Mouse (Mus musculus) embryonic fibroblast, embryonic 13.5 days (primary cell): ENCODE measurements at regions not wholly inside any gene's neighbourhood (a gene's known extent, or its start where the extent isn't known, plus 50 kb on each side); places are given as distances from the start of the nearest gene placed in this dataset.

ENCODE experiments used
- H3K27ac ChIP-seq: 2 replicates; pipeline ENCODE4 v1.5.1; 2012; ENCODE audit warnings: low read length, control low read depth, inconsistent platforms; ENCODE audit not compliant: insufficient read depth
- H3K4me1 ChIP-seq: 2 replicates; pipeline ENCODE4 v1.6.1; 2011; ENCODE audit warnings: low read length; ENCODE audit not compliant: control insufficient read depth, insufficient read depth
- H3K4me3 ChIP-seq: 2 replicates; pipeline ENCODE4 v1.5.1; 2011; ENCODE audit warnings: mild to moderate bottlenecking, control low read depth, low read length; ENCODE audit not compliant: insufficient read depth
- CTCF ChIP-seq: IDR thresholded peaks from 2 replicates; pipeline ENCODE4 v1.5.1; 2011; ENCODE audit warnings: mild to moderate bottlenecking, control low read depth, low read length, moderate library complexity, borderline replicate concordance; ENCODE audit not compliant: insufficient read depth
- POLR2A ChIP-seq: IDR thresholded peaks from 2 replicates; pipeline ENCODE4 v1.6.1; 2011; ENCODE audit warnings: low read depth, mild to moderate bottlenecking, control low read depth, low read length, moderate library complexity

- no peaks in the 10 kb centered on the region for H3K4me1 ChIP-seq
- TF ChIP-seq CTCF (no peak), POLR2A (no peak)
- no peak overlapping the region for H3K4me3 ChIP-seq
- H3K27ac ChIP-seq = no peak overlapping the region
Observed at GRCm38 (mm10) chr15:17204739-17205138, 476.2 kb downstream of the Cdh9 start.

- Histone ChIP-seq H3K4me1 (no peaks in the 10 kb centered on the region), H3K27ac (no peak overlapping the region), H3K4me3 (no peak overlapping the region)
- TF ChIP-seq CTCF (no peak), POLR2A (no peak)
Observed at GRCm38 (mm10) chr15:17245096-17245495, 516.5 kb downstream of the Cdh9 start.

GRCm38 (mm10) chr15:17289221-17289620 lies 560.7 kb downstream of the Cdh9 start:
- no peak overlapping the region for H3K4me3 ChIP-seq
- TF ChIP-seq CTCF (no peak), POLR2A (no peak)
- H3K27ac ChIP-seq = no peak overlapping the region
- H3K4me1 ChIP-seq = no peaks in the 10 kb centered on the region
